Mouse (Mus musculus): Measurements from ENCODE around the gene Tmem161b.
"Not testable (repeated sequence)": the region's sequence is repeated elsewhere in the genome, so short reads cannot be mapped to it uniquely, and the experiment has no call there.

Tmem161b gene

DNA sequence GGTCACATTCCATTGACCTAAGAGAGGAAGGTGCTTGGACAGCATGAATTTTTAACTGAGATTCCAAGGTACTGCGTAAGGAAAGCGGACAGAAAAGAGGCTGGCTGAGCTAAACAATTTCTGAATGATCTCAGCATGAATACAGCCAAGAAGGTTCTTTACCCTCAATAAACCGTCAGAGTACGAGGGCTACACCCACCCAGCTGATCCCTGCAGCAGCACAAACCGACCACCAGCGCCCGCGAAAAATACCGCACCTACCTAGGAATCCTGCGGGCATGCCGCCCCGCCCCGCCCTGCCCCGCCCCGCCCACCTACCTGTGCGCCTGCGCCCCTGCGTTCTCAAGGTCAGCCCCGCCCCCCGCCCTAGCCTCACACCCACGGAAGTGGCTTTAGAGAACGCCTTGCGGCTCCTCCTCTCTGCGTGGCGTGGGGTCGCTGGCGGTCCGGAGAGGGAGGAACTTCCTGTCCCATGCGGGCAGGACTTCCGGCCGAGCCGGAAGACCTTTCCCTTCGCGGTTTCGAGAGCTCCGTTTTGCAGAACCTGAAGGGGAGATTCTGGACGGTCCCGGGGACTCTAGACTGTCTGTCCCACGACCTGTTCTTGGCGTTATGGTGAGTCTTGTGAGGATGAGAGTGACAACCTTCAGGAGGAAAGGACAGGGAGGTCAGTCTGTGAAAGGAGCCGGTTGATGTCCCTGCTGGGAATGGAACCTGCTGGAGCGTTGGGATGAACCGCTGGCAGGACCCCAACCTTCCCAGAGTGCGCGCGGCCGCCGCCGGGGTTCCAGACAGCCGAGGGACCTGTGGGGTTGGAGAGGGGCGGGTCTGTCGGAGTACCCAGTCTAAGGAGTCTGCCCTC, at the start of gene Tmem161b:
Tmem161b (plus strand) TSS at position 477 of the 862 bp plus-strand sequence.
- peak; percentile 92 for DNase-seq (ENCODE audit: low spot score)

DNA sequence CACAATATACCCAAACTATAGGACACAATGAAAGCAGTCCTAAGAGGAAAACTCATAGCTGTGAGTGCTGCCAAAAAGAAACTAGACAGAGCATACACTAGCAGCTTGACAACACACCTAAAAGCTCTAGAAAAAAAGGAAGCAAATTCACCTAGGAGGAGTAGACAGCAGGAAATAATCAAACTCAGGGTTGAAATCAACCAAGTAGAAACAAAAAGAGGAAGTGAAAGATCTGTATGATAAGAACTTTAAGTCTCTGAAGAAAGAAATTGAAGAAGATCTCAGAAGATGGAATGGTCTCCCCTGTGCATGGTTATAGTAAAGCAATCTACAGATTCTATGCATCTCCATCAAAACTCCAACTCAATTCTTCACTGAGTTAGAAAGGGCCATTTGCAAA, 36.3 kb upstream of the Tmem161b start:
- DNase-seq (ENCODE audit: low spot score) = not testable (repeated sequence)

DNA sequence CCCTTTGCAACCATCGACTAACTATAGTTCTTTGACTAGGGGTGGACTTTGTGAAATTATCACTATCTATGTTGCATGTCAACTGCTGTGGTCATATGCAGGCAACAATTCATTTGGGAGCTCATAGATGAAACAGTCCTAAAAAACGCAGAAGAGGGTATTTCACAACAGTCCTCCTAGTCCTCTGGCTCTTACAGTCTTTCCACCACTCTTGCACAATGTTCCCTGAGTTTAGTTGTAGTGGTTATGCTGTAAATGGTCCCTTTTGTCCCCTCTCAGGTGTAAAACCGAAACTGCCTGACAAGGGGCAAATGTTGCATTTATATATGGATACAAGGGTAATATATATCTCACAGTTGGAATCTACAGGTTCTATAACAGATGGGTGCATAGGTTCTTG, 29.4 kb upstream of the Tmem161b start:
- DNase-seq (ENCODE audit: low spot score) = no peak

DNA sequence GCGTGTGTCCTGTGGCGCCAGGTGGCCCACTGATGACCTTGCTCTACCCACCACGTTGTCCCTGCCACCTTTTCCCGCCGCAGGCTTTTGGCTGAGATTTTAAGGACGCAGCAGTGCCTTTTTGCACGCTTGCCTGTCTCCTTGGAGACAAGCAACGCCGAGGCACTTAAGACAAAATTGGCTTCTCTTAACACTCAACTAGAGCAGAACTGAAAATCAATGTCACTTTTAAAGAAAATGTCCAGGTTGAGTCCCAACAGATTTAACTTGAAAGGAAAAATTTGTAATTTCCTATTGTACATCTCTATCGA, 541 bp downstream of the Tmem161b start:
- DNase-seq (ENCODE audit: low spot score) = no peak

DNA sequence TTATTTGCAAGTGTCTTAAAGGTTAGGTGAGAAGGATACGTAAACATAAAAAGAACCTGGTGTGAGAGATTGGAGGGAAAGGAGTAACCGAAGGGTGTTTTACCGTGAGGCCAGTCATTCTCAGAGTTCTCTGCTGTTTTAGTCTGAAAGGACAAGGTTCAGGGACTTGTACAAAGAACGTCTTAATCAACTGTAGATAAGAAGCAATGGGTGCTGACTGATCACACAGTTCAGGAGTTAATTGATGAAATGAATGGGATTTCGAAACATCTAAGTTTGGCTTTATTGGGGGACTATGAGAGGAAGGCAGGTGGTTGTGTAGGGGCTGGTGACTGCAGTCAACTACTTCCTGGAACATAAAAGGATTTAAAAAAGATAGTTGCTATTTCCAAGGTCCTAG, 922 bp downstream of the Tmem161b start:
- DNase-seq (ENCODE audit: low spot score) = no peak

DNA sequence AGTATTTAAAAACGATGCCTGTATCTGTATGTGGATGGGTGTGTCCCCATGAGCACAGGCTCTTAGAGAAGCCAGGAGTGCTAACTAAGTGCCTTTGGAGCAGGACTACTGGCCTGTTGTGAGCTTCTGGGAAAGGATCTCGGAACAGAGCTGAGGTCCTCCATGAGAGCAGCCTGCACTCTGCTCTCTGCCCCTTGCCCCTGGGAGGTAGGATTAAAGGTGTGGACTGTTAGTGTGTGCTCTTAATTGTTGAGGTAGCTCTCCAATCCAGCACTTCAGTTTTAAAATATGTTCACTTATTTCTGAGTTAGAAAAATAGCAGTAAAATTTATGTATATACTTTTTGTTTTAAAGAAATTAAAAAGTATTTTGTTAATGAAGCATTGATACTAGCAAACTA, 11.9 kb downstream of the Tmem161b start:
- DNase-seq (ENCODE audit: low spot score) = no peak

DNA sequence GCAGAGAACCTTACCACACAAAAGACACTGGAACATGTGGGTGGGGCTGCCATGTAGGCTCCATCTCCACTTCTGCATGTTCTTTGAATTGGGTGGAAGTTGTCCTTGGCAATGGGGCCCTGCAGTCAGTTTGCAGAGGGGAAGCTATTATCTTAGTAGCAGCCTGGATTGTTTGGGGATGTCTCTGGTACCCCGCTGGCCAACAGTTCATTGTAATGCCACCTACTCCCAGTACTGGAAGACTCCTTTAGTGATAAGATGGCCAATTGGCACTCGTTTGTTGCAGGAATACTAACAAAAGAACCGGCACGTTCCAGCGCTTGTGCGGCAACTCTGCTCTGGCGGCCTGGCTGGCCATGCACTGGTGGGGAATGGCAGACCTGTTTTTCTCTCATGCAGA, 14.7 kb downstream of the Tmem161b start:
- no peak for DNase-seq (ENCODE audit: low spot score)

DNA sequence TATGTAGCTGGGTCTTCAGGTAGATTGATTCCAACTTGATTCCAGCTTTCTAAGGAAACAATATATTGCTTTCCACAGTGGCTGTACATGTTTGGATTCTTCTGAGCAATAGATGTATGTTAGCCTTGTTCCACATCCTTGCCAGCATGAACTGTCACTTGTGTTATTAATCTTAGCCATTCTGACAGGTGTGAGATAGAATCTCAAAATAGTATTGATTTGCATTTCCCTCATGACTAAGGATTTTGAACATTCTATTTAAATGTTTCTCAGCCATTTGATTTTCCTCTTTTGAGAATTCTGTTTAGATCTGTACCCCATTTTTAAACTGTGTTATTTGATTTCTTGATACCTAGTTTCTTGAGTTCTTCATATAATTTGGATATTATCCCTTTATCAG, 16.1 kb downstream of the Tmem161b start:
- DNase-seq (ENCODE audit: low spot score) = no peak

DNA sequence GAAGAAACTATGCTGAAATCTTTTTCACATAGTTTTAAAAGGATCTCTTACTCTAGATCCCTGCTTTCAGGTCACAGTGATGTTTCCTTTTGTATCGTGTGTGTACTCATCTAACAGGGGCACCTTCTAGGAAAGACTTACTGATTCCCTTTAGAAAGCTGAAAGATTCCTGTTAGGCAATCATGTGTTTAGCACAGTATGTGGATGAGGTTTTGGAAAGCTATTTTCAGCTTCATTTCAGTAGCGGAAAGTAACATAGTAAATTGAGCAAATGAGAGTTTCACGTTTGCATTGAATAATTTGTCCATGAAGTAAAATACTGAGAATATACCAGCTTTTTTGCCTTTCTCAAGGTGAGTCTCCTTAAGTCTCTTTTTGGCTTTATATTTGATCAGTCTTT, 26.0 kb downstream of the Tmem161b start:
- DNase-seq (ENCODE audit: low spot score) = no peak

DNA sequence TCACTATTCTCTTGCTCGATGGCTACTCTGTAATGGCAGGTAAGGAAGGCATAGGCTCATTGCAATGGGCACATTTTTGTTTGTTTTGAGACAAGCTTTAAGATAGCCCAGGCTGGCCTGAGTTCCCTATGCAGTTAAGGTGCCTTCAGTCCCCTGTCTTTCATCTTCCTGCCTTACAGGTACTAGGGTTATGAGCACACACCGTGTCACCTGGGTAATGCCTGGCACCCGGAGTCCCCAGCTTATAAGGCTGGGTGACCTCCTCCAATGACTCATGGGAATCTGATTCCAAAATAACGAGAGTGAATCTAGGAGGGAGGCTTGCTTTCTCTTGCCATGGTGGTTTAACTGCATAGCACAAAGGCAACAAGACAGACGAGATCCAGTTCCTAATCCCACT, 29.2 kb downstream of the Tmem161b start:
- DNase-seq (ENCODE audit: low spot score) = no peak

DNA sequence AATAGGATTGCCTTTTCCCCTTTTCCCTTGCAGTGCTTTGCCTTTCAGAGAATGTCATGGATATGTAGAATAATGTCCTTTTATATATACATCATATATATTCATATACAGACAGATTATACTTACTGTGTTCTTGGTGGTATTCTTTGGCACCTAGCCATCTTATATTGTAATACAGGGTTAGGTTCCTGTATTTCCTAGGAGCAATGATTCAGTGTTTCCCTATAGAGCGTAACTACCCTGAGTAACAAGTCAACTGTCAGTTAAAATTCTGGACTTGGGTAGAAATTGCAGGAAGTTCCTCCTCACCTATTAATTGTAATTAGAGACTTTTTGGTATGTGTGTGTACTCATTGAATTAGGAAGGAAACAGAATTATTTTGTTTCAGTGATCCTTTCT, 33.0 kb downstream of the Tmem161b start:
- no peak for DNase-seq (ENCODE audit: low spot score)

DNA sequence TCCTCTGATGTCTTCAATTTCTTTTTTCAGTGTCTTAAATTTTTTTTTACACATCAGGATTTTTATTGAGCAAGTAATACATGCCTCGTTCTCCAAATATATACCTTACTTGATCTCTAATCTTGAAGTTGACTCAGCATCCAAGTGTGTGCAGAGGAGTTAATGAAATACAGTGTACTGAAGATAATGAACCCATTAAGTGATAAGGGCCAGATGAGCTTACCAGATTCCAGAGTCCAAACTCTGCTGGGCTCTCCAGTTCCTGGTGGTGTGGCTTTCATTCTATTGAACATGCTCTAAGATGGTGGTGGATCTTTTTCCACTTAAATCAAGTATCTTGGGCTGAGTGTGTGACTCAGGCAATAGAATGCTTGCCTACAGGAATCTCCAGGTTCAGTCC, 42.3 kb downstream of the Tmem161b start:
- DNase-seq (ENCODE audit: low spot score) = not testable (repeated sequence)

DNA sequence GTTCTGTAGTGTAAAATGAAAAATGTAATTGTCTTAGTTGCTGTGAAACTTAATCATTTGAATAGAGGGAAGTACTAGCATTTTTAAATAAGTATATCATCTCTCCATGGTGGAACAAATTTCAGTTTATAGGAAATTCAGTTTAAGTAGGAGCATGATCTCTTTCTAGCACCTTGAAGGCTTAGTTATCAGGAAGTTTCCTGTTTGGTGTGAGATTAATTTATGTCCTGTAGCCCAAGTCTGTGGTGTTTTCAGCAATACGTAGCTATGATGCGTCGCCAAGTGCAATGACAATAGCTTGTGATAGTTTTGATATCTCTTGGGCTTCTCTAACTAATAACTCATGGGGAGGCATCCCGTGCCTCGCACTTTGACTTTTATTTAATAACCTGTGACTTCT, 54.1 kb downstream of the Tmem161b start:
- no peak for DNase-seq (ENCODE audit: low spot score)

DNA sequence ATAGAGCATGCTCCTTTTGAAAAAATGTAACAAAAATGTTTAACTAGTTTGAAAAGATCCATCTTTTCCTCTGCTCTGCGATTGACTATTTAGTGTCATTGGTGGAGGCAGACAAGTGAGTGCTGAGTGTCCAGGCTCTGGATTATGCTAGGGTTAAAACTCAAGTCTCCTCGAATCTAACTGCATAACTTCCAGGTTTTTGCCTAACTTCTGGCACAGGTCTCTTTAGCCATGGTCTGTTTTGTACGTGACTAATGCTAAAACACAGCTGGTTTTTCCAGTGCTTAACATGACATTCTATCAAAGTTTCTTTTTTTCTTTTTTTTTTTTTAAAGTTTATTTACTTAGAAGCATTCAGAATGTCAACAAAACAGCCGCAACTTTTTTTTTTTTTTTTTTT, 58.3 kb downstream of the Tmem161b start:
- DNase-seq (ENCODE audit: low spot score) = no peak

DNA sequence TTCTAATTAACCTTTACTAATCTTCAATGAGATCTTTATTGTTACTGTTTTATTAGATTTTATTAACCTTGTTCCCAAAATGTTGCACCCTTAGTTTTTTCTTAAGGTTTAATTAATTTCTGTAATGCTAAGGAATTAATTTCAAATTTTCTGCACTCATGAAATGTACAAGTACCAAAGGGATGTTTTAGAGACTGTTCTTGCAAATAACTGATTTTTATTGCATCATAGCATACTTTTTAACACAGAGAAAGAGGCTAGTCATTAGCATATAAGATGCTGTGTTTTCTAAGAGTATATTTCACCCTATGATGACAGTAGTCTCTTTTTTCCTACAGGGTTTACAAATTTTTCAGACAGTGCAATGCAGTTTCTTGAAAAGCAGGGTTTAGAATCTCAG, 60.9 kb downstream of the Tmem161b start:
- DNase-seq (ENCODE audit: low spot score) = no peak

DNA sequence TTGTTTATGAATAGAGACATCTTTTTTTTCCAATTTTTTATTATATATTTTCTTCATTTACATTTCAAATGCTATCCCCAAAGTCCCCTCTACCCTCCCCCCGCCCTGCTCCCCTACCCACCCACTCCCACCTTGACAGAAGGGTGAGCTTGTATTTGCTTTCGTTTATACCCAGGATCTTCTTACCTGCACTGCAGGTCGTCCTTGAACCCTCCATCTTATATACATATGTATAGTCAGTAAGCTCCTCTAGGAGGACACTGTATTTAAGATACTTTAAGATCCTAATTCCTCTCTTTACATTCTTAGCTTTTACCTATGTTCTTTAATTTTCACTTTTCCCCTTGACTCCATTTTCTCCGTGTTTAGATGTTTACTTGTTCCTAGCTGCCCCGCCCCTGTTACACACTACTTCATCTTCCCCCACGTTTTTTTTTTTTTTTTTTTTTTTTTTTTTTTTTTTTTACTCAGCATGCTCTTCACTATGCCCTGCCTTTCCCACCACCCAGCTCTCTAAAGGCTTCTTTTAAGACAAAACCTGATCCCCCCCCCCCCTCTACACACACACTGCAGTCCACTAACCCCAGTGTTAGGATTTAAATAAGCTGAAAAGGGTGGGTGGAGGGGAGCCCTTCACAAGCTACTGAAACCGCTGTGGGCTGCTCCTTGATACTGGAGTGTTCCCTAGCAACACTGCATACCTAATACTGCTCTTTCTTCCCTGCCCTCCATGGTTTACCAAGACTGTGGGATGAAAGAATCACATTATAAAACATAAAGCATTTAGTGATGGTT, 62.9 kb downstream of the Tmem161b start:
- DNase-seq (ENCODE audit: low spot score) = no peak

DNA sequence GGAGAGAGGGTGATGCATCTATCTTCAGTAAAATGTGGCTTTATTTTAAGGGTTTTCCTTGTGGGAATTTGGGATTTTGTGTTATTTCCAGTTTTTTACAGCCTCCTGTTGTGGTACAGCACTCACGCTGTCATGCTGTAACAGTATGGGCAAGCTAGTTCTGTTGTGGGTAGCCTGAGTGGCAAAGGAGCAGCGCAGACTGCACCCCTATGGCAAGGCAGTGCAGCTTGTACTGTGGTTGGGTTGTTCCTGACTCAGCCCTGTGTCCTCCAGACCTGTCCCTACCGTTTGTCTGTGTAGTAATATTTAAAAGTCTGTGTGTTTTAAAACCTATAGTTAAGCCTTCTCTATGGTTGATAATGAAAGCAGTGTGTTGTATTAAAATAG, 63.5 kb downstream of the Tmem161b start:
- no peak for DNase-seq (ENCODE audit: low spot score)

DNA sequence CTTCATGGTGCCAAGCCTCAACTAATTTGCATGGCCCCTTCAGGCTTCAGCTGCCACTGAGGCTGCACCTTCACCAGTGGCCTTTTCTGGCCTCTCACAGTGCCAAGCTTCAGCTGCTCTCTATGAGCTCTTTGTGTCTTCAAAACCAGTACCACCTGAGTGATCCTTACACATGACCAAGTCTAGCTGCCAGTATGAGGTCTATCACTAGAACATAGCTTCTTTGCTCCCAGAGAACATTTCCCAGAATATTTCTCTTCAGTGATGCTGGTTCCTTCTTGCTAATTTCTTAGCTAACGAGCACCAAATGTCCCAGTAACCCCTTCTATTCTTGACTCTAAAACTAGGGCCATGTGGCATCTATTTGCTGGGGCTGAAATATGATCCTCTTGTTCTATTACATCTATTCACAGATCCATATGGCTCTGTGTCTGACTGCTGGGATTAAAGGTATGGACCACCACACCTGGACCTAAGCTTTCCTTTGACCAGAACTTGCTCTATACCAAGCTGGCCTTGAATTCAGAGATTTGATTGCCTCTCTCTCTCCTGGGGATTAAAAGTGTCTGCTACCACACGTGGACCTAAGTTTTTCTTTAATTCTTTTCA, 77.5 kb downstream of the Tmem161b start:
- DNase-seq (ENCODE audit: low spot score) = no peak

DNA sequence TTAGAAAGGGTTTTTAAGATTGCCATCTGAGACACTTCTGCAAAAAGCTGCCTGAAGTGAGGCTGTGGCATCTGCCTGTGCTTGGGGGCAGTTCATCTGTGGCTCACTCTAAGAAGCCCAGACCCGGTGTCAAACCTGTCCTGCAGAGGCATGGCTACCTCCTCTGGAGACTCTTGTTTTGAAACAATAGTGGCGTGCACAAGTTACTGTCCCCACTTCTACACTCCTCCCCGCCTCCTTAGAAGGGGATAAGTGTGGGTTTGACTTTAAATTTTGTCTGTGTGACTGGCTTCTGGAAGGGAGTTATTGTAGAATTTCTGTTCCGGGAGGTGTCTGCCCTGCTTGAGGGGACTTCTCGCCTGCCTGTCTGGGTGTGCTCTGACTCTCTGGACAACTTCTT, 121.2 kb downstream of the Tmem161b start:
- no peak for DNase-seq (ENCODE audit: low spot score)

DNA sequence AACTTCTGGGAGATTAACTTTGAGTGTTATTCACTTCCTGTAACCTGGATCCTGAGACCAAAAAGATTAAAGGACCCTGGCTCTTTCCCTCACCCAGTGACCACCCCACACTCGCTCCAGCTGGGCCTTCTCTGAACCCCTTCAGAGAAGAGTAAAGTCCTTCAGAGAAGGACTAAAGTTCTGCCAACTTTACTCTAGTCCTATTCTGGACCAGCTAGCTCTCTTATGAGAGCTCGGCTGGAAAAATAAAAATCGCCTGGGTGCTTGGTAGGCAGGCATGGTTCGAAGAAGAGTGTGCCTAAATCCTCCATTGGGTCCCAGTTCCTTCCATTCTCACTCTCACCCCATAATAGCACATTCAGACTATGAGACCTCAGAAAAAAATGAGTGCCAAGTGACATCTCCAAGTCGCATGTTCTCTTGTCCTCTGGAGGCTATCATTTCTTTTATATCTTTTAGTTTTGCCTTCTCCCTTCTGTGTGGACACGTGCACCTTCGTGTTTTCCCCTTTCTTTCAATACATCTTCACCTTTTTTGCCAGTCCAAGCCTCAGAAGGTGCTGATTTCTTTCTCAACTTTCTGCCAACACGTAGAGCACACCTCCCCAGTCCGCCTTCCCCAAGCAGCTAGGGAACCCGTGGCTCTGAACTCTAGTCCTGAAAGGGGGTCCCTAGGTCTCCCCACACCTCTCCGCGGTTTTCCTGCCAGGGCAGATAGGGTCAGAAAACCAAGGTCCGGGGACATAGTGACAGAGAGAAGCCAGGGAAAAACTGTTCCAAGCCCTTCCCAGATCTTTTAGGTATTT, 121.8 kb downstream of the Tmem161b start:
- no peak for DNase-seq (ENCODE audit: low spot score)

DNA sequence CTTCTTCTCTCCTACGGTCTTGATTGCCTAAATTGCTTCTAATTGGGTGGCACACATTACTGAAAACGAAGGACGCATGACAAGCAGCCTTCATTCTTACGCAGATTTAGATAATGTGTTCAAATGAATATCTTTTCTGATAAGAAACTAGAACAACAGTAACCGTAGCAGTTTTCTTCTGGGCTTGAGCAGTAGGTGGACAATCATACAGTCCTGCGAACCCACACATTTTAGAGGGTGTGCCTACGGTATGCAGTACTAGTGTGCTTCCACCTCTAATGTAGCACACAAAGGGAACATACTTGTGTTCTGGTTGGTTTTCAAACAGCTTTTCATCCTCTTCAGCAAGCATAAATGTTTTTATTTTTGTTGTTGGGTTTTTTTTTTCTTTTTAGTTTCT, 122.6 kb downstream of the Tmem161b start:
- DNase-seq (ENCODE audit: low spot score) = no peak

DNA sequence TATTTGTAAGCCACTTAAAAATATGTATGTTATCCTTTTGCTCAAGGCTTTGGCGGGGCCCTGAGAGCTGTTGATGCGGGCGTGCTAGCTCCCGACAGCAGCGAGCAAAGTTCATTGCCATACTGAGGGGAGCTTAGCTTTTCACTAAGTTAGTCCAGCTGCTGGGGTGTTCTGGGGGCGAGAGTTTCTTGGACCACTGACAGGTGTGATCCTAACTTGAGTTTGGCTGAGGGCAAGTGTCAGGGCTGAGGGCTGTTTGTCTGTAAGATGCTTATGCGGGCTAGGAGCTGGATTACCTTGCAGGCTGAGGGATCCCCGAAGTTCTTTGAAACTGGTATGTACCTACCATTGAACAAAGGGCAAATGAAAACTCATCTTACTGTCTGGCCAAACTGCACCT, 123.0 kb downstream of the Tmem161b start:
- no peak for DNase-seq (ENCODE audit: low spot score)
